Comparison of ENCODE assay signal across 23 mouse cellular contexts in the genomic region with DNA sequence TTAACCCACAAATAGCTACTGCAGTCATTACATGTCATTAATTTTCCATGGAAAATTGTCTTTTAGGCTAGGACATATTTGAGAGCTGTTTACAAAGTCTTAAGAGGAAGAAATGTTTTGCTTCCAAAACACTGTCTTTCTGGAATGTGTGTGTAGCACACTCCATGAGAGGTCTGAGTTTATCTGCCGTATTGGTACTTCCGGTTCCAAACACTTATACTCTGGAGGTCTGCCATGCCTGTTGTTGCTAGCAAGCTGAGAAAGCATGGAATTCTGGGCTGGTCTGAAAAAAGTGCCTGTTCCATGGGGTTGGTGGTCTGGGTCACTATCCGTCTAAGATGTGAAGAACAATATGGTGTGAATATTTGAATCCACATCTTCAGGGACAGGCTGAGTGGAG. TPM values are rescaled to one million over a fixed set of nuclear protein-coding genes. Genes with fewer than 3 reads are reported as not detected.
DNase-seq lines count a peak whose midpoint lies in the region; ATAC-seq and TF ChIP-seq lines count a peak whose summit lies in the region.
"Had no signal": no experiment of that assay in that cellular context is flagged by ENCODE, and none has a peak within 500 bp of the region (broad histone marks: within the 10 kb centered on the region; RNA-seq: fewer than 3 reads in every experiment).

No protein-coding gene starts in this region.

- 42% methylated on average over 3 of the region's 3 CpGs for WGBS in heart, embryonic 14.5 days
- WGBS in liver, embryonic 13.5 days (ENCODE audit: insufficient replicate concordance), result 68% methylated on average over 3 of the region's 3 CpGs
- WGBS in liver, postnatal 0 days (ENCODE audit: insufficient replicate concordance), result 75% methylated on average over 3 of the region's 3 CpGs

- DNase-seq in heart, adult 8-10 months (ENCODE audit: low spot score), result no peak
- DNase-seq in liver, embryonic 13.5 days, result no peak
- DNase-seq in liver, postnatal 0 days, result no peak
- peak; percentile 45 for DNase-seq in heart, postnatal 4 days
- no peak for DNase-seq in kidney, postnatal 10 days
- DNase-seq in kidney, postnatal 25 days, result no peak
- DNase-seq: adrenal gland, adult 2 months; cerebellum, adult 8-10 months; gastrocnemius, postnatal 25 days; kidney, adult 2 months; kidney, postnatal 36 days; midbrain, embryonic 14.5 days; thymus, postnatal 25 days had no signal

- no peak for ATAC-seq in heart, embryonic 14.5 days (ENCODE audit: insufficient number of reproducible peaks, insufficient read depth, low FRiP score, low read depth)
- no peak for ATAC-seq in liver, embryonic 13.5 days (ENCODE audit: low read depth)
- ATAC-seq in liver, postnatal 0 days, result no peak
- ATAC-seq: forebrain, embryonic 15.5 days; hindbrain, postnatal 0 days had no signal

- no peak overlapping the region for H3K9ac ChIP-seq in heart, embryonic 14.5 days (ENCODE audit: low read length)
- 0 out of 2 replicates have a peak overlapping the region, but pooled peaks have one; percentile 2 for H3K9ac ChIP-seq in liver, embryonic 13.5 days
- H3K9ac ChIP-seq in liver, postnatal 0 days (replicated peaks), result no peak overlapping the region
- H3K9ac ChIP-seq: embryonic facial prominence, embryonic 12.5 days; forebrain, embryonic 15.5 days; limb, embryonic 15.5 days had no signal

- H3K4me1 ChIP-seq in heart, embryonic 14.5 days (ENCODE audit: control insufficient read depth in 2 of 2, insufficient read depth in 2 of 2, low read length in 2 of 2), result peaks cover 9 to 25% of the 10 kb centered on the region in 2 experiments
- peaks cover 24% of the 10 kb centered on the region for H3K4me1 ChIP-seq in liver, embryonic 13.5 days (replicated peaks)
- 0 out of 2 replicates have a peak, but pooled peaks cover 8% of the 10 kb centered on the region for H3K4me1 ChIP-seq in liver, postnatal 0 days (ENCODE audit: insufficient read depth)
- peaks cover 23% of the 10 kb centered on the region for H3K4me1 ChIP-seq in E14TG2a.4 (replicated peaks; ENCODE audit: low read depth, low read length)
- H3K4me1 ChIP-seq: embryonic facial prominence, embryonic 12.5 days had no signal

- H3K9me3 ChIP-seq in heart, embryonic 14.5 days (ENCODE audit: control insufficient read depth, low read length), result no peaks in the 10 kb centered on the region
- H3K9me3 ChIP-seq in liver, embryonic 13.5 days (replicated peaks), result no peaks in the 10 kb centered on the region
- no peaks in the 10 kb centered on the region for H3K9me3 ChIP-seq in liver, postnatal 0 days (ENCODE audit: low read length)
- no peaks in the 10 kb centered on the region for H3K9me3 ChIP-seq in E14TG2a.4 (ENCODE audit: low read length)
- H3K9me3 ChIP-seq: embryonic facial prominence, embryonic 12.5 days; forebrain, embryonic 15.5 days; hindbrain, embryonic 10.5 days; limb, embryonic 15.5 days had no signal

- H3K4me3 ChIP-seq in heart, embryonic 14.5 days (ENCODE audit: control insufficient read depth in 1 of 2, insufficient read depth in 1 of 2, low read depth in 1 of 2, low read length in 2 of 2), result no peak overlapping the region
- H3K4me3 ChIP-seq in liver, embryonic 13.5 days (replicated peaks), result no peak overlapping the region; the same call in 1 of the 2 replicates
- H3K4me3 ChIP-seq in liver, postnatal 0 days (ENCODE audit: low read depth, low read length), result no peak overlapping the region
- H3K4me3 ChIP-seq in E14TG2a.4 (replicated peaks; ENCODE audit: low read length), result 0 out of 2 replicates have a peak overlapping the region, but pooled peaks have one; percentile 83

- peak overlapping the region; percentile 75 to 91 for H3K27ac ChIP-seq in heart, embryonic 14.5 days (replicated peaks in 1 of 2; ENCODE audit: control insufficient read depth in 1 of 2, insufficient read depth in 1 of 2, low read depth in 2 of 2, low read length in 2 of 2)
- no peak overlapping the region for H3K27ac ChIP-seq in liver, embryonic 13.5 days
- no peak overlapping the region for H3K27ac ChIP-seq in liver, postnatal 0 days (ENCODE audit: low read depth)
- H3K27ac ChIP-seq: embryonic facial prominence, embryonic 12.5 days; forebrain, embryonic 15.5 days; hindbrain, embryonic 10.5 days; hindbrain, postnatal 0 days; limb, embryonic 15.5 days; macrophage had no signal

- no peak for TF ChIP-seq EP300 in liver, postnatal 0 days (IDR thresholded peaks at IDR 0.05; ENCODE audit: low read depth)

- TF ChIP-seq CTCF in liver, postnatal 0 days (IDR thresholded peaks at IDR 0.05; ENCODE audit: low read depth), result no peak
- TF ChIP-seq CTCF in E14TG2a.4 (conservative IDR thresholded peaks at IDR 0.05; ENCODE audit: low read length), result no peak

- H3K27me3 ChIP-seq in heart, embryonic 14.5 days (ENCODE audit: control insufficient read depth, insufficient read depth, low read length), result no peaks in the 10 kb centered on the region
- peaks cover 17% of the 10 kb centered on the region for H3K27me3 ChIP-seq in liver, embryonic 13.5 days
- no peaks in the 10 kb centered on the region for H3K27me3 ChIP-seq in liver, postnatal 0 days (ENCODE audit: insufficient read depth, low read length)
- peaks cover 26% of the 10 kb centered on the region for H3K27me3 ChIP-seq in E14TG2a.4 (ENCODE audit: insufficient read depth, low read length)
- H3K27me3 ChIP-seq: forebrain, embryonic 15.5 days had no signal

- peak overlapping the region; percentile 72; the same call in 1 of the 2 replicates for H3K4me2 ChIP-seq in heart, embryonic 14.5 days (ENCODE audit: low read length)
- peak overlapping the region; percentile 78 for H3K4me2 ChIP-seq in liver, embryonic 13.5 days
- H3K4me2 ChIP-seq in liver, postnatal 0 days (ENCODE audit: low read depth, low read length), result no peak overlapping the region

- H3K36me3 ChIP-seq in heart, embryonic 14.5 days (ENCODE audit: control insufficient read depth, insufficient read depth, low read length), result no peaks in the 10 kb centered on the region
- no peaks in the 10 kb centered on the region for H3K36me3 ChIP-seq in liver, embryonic 13.5 days
- no peaks in the 10 kb centered on the region for H3K36me3 ChIP-seq in liver, postnatal 0 days (replicated peaks; ENCODE audit: insufficient read depth, low read length)
- no peaks in the 10 kb centered on the region for H3K36me3 ChIP-seq in E14TG2a.4 (ENCODE audit: insufficient read depth, low read length)
- H3K36me3 ChIP-seq: embryonic facial prominence, embryonic 12.5 days; forebrain, embryonic 15.5 days; hindbrain, embryonic 10.5 days; limb, embryonic 15.5 days had no signal

RNA-seq across cellular contexts. Expression of a gene that starts 11.5 kb away (rescaled TPM):
- polyA plus RNA-seq in heart, embryonic 14.5 days (2014; fragmentation: Nextera tagmentation; extraction: Ambion mirVana), result 4.4 and 7.0 TPM in 2 replicates
- total RNA-seq in heart, adult 8-10 months (2022), result under 1 TPM; 0.06 to 0.14 (median 0.12) TPM
- polyA plus RNA-seq in liver, embryonic 13.5 days (2015; fragmentation: Nextera tagmentation; extraction: Ambion mirVana), result 0.06 and 0.14 TPM in 2 replicates
- polyA plus RNA-seq in liver, postnatal 0 days (2015; fragmentation: Nextera tagmentation; extraction: Ambion mirVana), result 0.09 and 0.12 TPM in 2 replicates
- 1 to 10 TPM; 2.7 to 2.8 TPM for total RNA-seq in heart, postnatal 4 days (2021)
- total RNA-seq: common myeloid progenitor, adult 5-6 weeks had no signal
- polyA plus RNA-seq: myocyte had no signal

Comparison
In these comparisons a context has a peak if more than half of its experiments do, and no peak if none do; other contexts are left out.
1. H3K27ac ChIP-seq: peak in heart, embryonic 14.5 days (2 of 2); none in liver, embryonic 13.5 days (single experiment) and liver, postnatal 0 days (single experiment).